Mouse (Mus musculus): ENCODE measurements at regions not wholly inside any gene's neighbourhood (a gene's known extent, or its start where the extent isn't known, plus 50 kb on each side); places are given as distances from the start of the nearest gene placed in this dataset.

- no peak for TF ChIP-seq POLR2A (IDR thresholded peaks at IDR 0.05; ENCODE audit: insufficient read depth, low read depth, low read length)
- TF ChIP-seq EP300 (IDR thresholded peaks at IDR 0.05; ENCODE audit: insufficient read depth, low read depth, low read length): no peak
- no peak for TF ChIP-seq CTCF (IDR thresholded peaks at IDR 0.05)
These were observed 177.8 kb upstream of the Acvr2a start for GRCm38 (mm10) chr2:48636108-48636507.
